Mouse (Mus musculus): Measurements from ENCODE around the gene Adrb1.

The Adrb1 gene

DNA sequence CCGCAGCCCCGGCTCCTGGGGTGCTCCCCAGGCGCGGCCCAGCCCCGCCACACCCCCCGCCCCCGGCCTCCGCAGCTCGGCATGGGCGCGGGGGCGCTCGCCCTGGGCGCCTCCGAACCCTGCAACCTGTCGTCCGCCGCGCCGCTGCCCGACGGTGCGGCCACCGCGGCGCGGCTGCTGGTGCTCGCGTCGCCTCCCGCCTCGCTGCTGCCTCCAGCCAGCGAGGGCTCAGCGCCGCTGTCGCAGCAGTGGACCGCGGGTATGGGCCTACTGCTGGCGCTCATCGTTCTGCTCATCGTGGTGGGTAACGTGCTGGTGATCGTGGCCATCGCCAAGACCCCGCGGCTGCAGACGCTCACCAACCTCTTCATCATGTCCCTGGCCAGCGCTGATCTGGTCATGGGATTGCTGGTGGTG is 300 bp downstream of the Adrb1 start:
- no peak for TF ChIP-seq GATA4 (IDR thresholded peaks at IDR 0.05; ENCODE audit: insufficient replicate concordance, low read length)

GRCm38 (mm10) chr19:56722711-56723330 is 822 bp downstream of the Adrb1 start:
- TF ChIP-seq GATA4 (IDR thresholded peaks at IDR 0.05; ENCODE audit: insufficient replicate concordance, low read length) = no peak

- TF ChIP-seq GATA4 (IDR thresholded peaks at IDR 0.05; ENCODE audit: insufficient replicate concordance, low read length) = no peak
These were observed 1.5 kb downstream of the Adrb1 start for GRCm38 (mm10) chr19:56723331-56724125.

GRCm38 (mm10) chr19:56724126-56724597 is 2.2 kb downstream of the Adrb1 start:
- TF ChIP-seq GATA4 (IDR thresholded peaks at IDR 0.05; ENCODE audit: insufficient replicate concordance, low read length) = no peak

DNA sequence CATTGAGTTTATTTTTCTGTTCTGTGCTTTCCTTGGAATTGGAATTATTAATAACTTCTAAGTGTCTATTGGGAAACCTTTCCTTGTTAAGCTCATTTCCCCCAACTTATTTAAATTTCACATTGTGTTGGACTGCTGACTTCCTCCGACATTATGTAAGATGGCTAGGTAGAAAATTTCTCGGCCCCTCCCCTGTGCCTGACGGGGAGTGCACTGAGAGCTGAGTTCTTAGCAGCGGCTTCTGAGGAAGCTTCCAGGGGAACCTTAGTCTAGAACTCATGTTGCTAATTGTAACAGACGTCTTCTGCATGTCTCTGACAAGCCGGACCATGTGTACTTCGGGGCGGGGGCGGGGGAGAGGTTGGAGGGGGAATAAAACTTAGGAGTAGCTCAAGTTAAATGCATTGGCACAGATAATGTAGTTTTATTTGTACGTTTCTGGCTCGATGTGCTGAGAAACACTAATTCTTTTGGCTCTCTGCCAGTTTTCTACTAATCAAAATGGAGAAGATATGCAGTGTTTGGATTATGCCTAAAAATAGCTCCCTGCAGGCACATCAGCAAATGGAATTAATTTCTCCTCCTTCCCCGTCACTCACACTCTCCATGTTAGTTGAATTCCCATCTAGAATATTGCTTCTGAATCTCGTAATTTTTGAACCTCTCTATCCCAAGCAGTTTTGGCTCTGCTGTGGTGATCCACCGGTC is 5.3 kb downstream of the Adrb1 start:
- TF ChIP-seq GATA4 (IDR thresholded peaks at IDR 0.05; ENCODE audit: insufficient replicate concordance, low read length) = no peak

DNA sequence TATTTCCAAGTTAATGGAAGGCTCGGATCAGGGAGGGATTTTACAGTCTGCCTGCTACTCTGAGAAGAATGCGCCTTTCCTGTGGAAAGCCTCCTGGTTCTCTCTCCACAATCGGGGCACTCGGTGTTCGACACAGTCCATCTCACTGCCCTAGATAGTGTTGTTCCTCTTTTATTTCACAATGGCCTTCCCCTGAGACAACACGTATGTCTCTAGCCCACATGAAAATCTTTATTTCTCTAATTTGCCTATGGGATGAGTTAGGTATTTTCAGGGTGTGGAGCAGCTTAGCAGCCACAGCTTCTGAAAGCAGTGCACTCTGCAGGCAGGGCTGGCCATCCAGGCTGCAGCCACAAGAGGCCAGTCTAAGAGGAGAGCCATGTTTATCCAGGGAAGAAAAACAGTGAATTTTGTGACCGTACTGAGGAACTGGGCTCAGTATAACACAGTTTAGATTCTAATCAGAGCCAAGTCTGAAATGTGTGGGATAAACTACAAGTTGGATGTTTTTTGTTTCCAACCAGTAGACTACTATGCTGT is 12.1 kb downstream of the Adrb1 start:
- no peak for TF ChIP-seq GATA4 (IDR thresholded peaks at IDR 0.05; ENCODE audit: insufficient replicate concordance, low read length)

GRCm38 (mm10) chr19:56735747-56736146 is 13.7 kb downstream of the Adrb1 start:
- TF ChIP-seq GATA4 (IDR thresholded peaks at IDR 0.05; ENCODE audit: insufficient replicate concordance, low read length) = no peak

- no peak for TF ChIP-seq GATA4 (IDR thresholded peaks at IDR 0.05; ENCODE audit: insufficient replicate concordance, low read length)
These were observed 14.3 kb downstream of the Adrb1 start for GRCm38 (mm10) chr19:56736287-56736686.

DNA sequence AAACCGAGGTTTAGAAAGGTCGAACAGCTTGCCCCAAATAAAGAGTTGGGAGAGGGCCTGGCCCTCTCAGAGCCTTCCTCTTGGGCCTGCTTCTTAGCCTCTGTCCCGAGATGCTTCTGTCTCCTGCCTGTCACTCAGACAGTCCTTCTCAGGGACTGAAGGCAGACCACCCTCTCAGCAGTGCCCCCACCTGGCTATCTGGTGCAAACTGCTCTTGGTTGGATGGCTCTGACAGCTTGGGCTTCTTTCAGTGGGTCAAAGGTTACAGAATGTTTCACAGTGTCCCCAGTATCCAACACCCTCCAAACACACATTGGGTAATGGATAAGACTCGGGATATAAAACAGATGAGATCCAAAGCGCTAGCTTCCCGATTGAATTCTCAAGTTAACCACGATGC is 23.1 kb downstream of the Adrb1 start:
- no peak for TF ChIP-seq GATA4 (IDR thresholded peaks at IDR 0.05; ENCODE audit: insufficient replicate concordance, low read length)

GRCm38 (mm10) chr19:56745528-56745927 is 23.5 kb downstream of the Adrb1 start:
- TF ChIP-seq GATA4 (IDR thresholded peaks at IDR 0.05; ENCODE audit: insufficient replicate concordance, low read length) = no peak

- TF ChIP-seq GATA4 (IDR thresholded peaks at IDR 0.05; ENCODE audit: insufficient replicate concordance, low read length) = no peak
These were observed 24.6 kb downstream of the Adrb1 start for GRCm38 (mm10) chr19:56746618-56747017.

DNA sequence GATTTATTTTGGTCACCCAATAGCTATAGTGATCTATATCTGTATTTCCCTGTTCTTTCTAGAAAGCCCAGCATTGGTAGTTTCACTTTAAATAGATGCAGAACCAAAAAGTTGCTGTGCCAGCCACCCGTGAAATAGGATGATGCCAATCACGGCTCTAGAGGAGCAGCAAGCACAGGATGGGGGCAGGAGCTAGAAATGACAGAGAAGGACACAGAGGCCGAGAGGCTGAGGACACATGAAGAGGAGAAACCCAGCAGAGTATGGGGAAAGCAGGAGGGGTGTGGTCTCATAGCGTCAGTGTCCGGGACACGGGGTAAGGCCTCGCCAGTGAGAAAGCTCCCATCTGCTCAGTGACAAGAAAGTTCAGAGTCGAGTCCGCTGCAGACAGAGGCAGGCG is 25.9 kb downstream of the Adrb1 start:
- TF ChIP-seq GATA4 (IDR thresholded peaks at IDR 0.05; ENCODE audit: insufficient replicate concordance, low read length) = no peak

DNA sequence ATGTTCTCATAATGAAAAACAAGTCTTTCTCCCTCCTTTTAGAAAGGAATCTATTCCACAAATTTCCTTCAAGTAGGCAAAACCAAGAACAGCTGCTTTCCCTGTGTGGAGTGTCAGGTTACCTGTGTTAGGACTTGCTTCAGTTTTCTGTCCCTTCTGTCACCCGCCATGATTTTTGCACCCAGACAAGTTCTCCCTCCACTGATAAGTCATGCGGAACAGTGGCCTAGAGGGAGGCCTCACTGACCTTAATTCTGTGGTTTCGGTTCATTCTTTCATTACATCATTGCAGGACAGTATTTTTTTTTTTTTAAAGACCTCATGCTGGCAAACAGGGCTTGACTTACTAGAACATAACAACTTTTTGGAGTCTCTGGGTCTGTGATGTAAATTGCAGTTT is 27.3 kb downstream of the Adrb1 start:
- TF ChIP-seq GATA4 (IDR thresholded peaks at IDR 0.05; ENCODE audit: insufficient replicate concordance, low read length) = no peak

DNA sequence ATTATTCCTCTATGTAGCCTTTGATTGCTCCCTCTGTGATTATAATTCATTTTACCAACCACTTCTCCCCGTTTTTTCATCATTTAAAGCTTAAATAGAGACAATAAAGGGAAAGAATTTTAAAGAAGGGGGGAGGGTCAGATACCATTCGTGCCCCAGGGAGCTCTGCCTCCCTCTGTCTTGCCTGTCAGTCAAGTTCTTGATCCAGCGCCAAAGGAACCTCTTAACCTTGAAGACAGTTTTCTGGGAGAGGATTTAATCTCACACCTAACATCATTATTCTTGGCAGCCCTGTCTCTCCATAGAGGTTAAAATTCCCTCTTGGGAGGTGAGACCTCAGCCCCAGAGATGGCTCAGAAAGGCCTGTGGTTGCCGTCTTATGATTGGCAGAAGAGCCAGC is 28.7 kb downstream of the Adrb1 start:
- TF ChIP-seq GATA4 (IDR thresholded peaks at IDR 0.05; ENCODE audit: insufficient replicate concordance, low read length) = no peak

GRCm38 (mm10) chr19:56756412-56756811 is 34.4 kb downstream of the Adrb1 start:
- no peak for TF ChIP-seq GATA4 (IDR thresholded peaks at IDR 0.05; ENCODE audit: insufficient replicate concordance, low read length)

DNA sequence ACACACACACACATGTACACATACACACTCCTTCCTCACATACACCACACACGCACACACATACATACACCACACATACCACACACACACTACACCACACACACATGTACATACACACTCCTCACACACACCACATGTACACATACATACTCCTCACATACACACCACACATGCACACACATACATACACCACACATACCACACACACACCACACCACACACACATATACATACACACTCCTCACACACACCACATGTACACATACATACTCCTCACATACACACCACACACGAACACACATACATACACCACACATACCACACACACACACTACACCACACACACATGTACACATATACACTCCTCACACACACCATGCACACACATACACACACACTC is 36.3 kb downstream of the Adrb1 start:
- no peak for TF ChIP-seq GATA4 (IDR thresholded peaks at IDR 0.05; ENCODE audit: insufficient replicate concordance, low read length)
